Mouse (Mus musculus) erythroblast, embryonic 14.5 days (primary cell): ENCODE results near the gene Fblim1.

Source experiments
- GATA1 ChIP-seq: IDR thresholded peaks from 2 replicates; pipeline ENCODE4 v1.6.1; 2012; ENCODE audit warnings: low read length, inconsistent platforms, mixed read lengths
- TAL1 ChIP-seq: IDR thresholded peaks from 3 replicates; pipeline ENCODE4 v1.6.1; 2012; ENCODE audit warnings: low read length, inconsistent platforms, mixed read lengths

GRCm38 (mm10) chr4:141618565-141619243 is 12.8 kb upstream of the Fblim1 start, which contains the start of gene Tmem82:
- TF ChIP-seq TAL1: no peak
- no peak for TF ChIP-seq GATA1
